Mouse (Mus musculus): ENCODE results near the gene Pde2a. TPM values are rescaled to one million over a fixed set of nuclear protein-coding genes. Genes with fewer than 3 reads are reported as not detected.

The Pde2a gene
- 14.4 and 15.7 TPM in 2 replicates for polyA plus RNA-seq (2015; fragmentation: Nextera tagmentation; extraction: Ambion mirVana)

DNA sequence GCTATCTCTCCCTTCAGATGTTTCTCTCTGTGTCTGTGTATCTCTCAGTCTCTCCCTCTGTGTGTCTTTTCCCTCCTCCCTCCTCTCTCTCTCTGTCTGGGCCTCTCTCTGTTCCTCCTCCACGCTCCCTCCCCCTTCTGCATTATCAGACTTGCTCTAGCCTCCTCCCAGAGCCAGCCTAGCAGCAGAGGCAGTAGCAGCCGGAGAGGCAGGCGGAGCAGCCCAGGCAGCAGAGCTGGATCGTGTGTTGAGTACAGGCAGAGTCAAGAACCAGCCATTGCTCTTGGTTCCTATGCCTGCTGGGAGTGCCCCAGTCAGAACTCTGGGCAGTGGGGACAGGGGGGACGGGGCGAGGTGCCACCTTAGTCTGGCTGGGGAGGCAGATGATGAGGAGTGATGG is at the start of gene Pde2a:
Gene Pde2a (plus strand): TSS at position 163 of the 400 bp plus-strand sequence.

DNA sequence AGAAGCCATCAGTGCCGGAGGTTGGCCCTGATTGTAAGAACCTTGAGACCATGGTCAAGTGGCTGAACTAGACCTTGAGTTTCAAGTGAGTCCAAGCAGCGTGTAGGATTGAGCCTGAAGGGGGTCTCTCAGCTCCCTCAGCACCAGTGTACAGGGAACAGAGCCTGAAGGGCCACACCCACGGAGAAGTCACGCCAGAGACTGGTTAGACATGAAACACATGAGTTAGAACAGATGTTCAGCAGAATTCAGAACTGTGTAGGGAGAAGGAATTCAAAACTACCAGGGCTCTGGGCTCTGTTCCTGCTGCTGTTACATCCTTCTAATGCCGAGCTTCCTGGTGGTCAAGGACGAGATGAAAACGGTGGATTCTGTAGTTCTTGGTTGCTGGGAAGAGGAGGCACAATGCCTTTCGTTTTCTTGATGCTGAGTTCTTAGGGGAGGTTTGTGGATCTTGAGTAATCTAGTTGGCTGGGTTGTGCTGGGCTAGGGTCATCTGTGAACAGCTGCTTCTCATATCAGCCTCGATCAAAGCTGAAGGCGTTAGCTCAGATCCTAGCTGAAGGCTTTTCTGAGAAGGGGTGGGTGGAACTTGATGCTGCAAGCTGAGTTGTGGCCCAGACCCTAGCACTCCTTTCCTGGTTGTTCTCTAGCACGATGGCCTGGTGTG is 11.1 kb upstream of the Pde2a start, which contains the start of gene Gm45837:
Gene Gm45837 (plus strand): TSS at position 620 of the 670 bp plus-strand sequence.

MicroRNAs encoded within 50 kb of the gene (microRNA counts, 519-probe panel; counts per million panel counts)
- microRNA mmu-miR-139-3p (88.3 counts per million), microRNA mmu-miR-139-5p (5,310 counts per million, percentile 39 among the panel's probes with 10 or more counts)

Other genes with a start within 250 kb of the Pde2a start
- gene Atg16l2, start 119.4 kb upstream of the Pde2a start, polyA plus RNA-seq (2015; fragmentation: Nextera tagmentation; extraction: Ambion mirVana): 10.8 and 11.7 TPM in 2 replicates
- 80.2 and 88.2 TPM in 2 replicates for gene Stard10, start 104.6 kb upstream of the Pde2a start, polyA plus RNA-seq (2015; fragmentation: Nextera tagmentation; extraction: Ambion mirVana)
- gene Arap1, start 73.6 kb upstream of the Pde2a start, polyA plus RNA-seq (2015; fragmentation: Nextera tagmentation; extraction: Ambion mirVana): 44.8 and 61.4 TPM in 2 replicates
- gene Gm45837, start 10.8 kb upstream of the Pde2a start, polyA plus RNA-seq (2015; fragmentation: Nextera tagmentation; extraction: Ambion mirVana): 9.0 TPM in 1 of 2 replicates, not detected in the other
- not detected in 2 replicates for gene Art2b, start 163.9 kb downstream of the Pde2a start, polyA plus RNA-seq (2015; fragmentation: Nextera tagmentation; extraction: Ambion mirVana)
- 15.3 and 16.9 TPM in 2 replicates for gene Clpb, start 241.9 kb downstream of the Pde2a start, polyA plus RNA-seq (2015; fragmentation: Nextera tagmentation; extraction: Ambion mirVana)